Mouse (Mus musculus) cerebellum, postnatal 14 days (tissue): ENCODE measurements around the gene Serpina3b.

Experiments used
- DNase-seq, 2 experiments: peaks; one replicate each; pipeline ENCODE4 v3.0.0; 2021; ENCODE audit warnings: mixed read lengths in 2 of 2

Serpina3b gene

DNA sequence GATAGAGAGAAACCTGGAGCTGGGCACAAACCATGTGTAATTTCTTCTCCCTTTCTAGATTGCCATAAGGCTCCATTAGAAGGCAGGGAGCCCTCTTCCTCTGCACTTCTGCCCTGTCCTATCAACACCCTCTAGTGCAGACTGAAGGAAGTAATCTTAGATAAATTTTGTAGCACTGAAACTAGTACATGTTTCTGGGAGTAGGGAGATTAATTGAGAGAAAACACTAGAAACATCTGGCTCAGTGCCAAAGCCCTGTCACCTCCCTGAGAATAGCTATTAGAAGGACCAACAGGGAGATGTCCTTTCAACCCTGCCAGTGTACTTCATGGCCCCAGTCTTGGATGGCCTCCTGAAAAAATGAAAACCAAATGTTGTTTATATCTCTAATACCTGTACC is 50.8 kb downstream of the Serpina3b start:
- peak; percentile 3 to 10 for DNase-seq

DNA sequence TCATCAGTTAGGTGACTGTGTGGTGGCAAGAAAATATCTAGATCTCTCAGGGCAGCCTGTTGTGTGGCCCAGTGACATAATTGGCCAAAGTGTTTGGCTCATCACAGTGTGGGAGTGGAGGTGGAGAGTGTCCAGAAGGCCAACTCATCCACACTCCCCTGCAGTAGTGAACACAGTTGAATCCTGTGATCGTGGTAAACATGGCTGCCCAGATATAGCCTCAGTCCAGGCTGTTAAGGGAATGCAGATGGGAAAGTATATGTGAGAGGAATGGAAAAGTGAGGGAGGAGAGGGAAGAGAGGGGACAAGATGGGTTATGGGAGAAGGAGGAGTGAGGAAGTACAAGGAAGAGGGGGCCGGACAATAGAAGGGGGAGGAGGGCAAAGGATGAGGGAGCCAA is 51.2 kb downstream of the Serpina3b start:
- no peak for DNase-seq

DNA sequence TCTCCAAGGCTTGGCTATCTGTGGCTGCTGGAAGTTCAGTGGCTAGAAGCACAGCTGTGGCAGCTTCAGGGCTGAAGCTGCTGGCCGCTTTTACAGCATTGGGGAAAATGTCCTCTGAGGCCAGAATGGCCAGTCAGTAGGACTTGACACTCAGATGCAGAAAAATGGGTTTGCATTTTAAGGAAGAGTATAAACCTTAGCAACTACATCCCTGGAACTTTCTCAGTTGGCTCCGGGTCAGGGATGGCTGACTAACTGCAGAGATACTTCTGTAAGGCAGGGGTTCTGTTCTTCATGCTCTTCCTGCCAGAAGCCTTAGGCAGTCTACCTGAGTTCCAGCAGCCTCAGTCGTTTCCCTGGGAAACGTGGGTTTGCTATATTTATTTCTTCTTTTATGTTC is 57.2 kb downstream of the Serpina3b start:
- no peak for DNase-seq

DNA sequence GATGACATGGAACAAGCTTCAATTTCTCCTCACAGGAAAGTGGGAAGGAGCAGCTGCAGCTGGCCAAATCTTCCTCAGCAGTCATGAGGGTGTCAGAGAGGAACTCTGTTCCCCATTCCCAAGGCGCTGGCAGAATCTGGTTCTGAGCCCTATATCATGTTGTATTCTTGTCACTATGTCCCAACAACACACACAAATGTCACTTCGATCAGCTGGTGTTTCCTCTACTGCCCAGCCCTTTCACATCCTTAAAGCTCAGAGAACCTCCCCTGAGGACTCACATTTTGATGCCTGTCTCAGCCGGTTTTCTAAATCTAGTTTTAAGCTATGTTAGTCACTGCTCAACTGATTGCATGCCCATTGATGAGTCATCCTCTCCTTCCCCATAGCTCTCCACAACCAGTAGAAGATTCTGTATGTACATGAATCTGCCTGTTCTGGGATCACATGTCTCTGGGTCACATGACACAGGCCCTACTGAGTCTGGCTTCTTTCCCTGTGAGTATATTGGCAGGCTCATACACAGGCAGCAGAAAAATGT is 58.3 kb downstream of the Serpina3b start:
- DNase-seq = peak in 1 of 2 experiments; percentile 3
